Mouse (Mus musculus) activated CD4-positive, CD25-positive, alpha-beta regulatory T cell, adult 4 months (primary cell): ENCODE data around the gene Il17rd. TPM values are rescaled to one million over a fixed set of nuclear protein-coding genes. Genes with fewer than 3 reads are reported as not detected.

Experiments
- ATAC-seq: one replicate; pipeline ENCODE4 v1.8.0; 2017
- polyA plus RNA-seq, 2 experiments: library from polyadenylated mRNA; unstranded; fragments of 100-300 nt; shearing (Covaris generic); gene quantifications; one replicate each; pipeline ENCODE4 v1.2.1; 2017

The Il17rd gene
- polyA plus RNA-seq, 2 experiments from 2014 or later, result 0.32 to 0.33 TPM

- ATAC-seq, result no peak
Observed at GRCm38 (mm10) chr14:27150011-27150640, 111.4 kb downstream of the Il17rd start.

- ATAC-seq, result no peak
Observed at GRCm38 (mm10) chr14:27151432-27151831, 112.7 kb downstream of the Il17rd start.

- no peak for ATAC-seq
Observed at GRCm38 (mm10) chr14:27155088-27155487, 116.3 kb downstream of the Il17rd start.

GRCm38 (mm10) chr14:27156032-27156431 is 117.3 kb downstream of the Il17rd start:
- ATAC-seq, result no peak

Other genes with a start within 250 kb of the Il17rd start
- gene Asb14, start 144.4 kb upstream of the Il17rd start, polyA plus RNA-seq, result 1 to 10 TPM in 1 of 2 experiments, not detected in 1; 1.5 TPM
- 10 to 100 TPM; 26.2 to 38.2 TPM for gene Appl1, start 67.7 kb upstream of the Il17rd start, polyA plus RNA-seq
- gene Hesx1, start 44.5 kb upstream of the Il17rd start, polyA plus RNA-seq, result under 1 TPM in 1 of 2 experiments, not detected in 1; 0.88 TPM
- 100 to 1,000 TPM; 120 to 133 TPM for gene Arhgef3, start 76.0 kb downstream of the Il17rd start, polyA plus RNA-seq